Mouse (Mus musculus) heart, adult 2 months (tissue): ENCODE data around the gene Gm10277.

Source experiments
- CTCF ChIP-seq: fragments of 200-600 bp; IDR thresholded peaks from 2 replicates; pipeline ENCODE4 v1.8.1; 2022; ENCODE audit warnings: antibody characterized with exemption, mild to moderate bottlenecking, moderate library complexity
- EP300 ChIP-seq: fragments of 200-500 bp; IDR thresholded peaks from 2 replicates; pipeline ENCODE4 v1.6.1; 2011; ENCODE audit warnings: low read depth, low read length, control low read depth; ENCODE audit not compliant: insufficient read depth
- POLR2A ChIP-seq: fragments of 200-500 bp; IDR thresholded peaks from 2 replicates; pipeline ENCODE4 v1.6.1; 2011; ENCODE audit warnings: mild to moderate bottlenecking, low read depth, low read length, control low read depth; ENCODE audit not compliant: insufficient read depth

GRCm38 (mm10) chr11:77790286-77790685 is 2.7 kb upstream of the Gm10277 start:
- TF ChIP-seq CTCF (no peak), EP300 (no peak), POLR2A (no peak)
